Mouse (Mus musculus) thymus, adult 2 months (tissue): ENCODE measurements at regions not wholly inside any gene's neighbourhood (a gene's known extent, or its start where the extent isn't known, plus 50 kb on each side); places are given as distances from the start of the nearest gene placed in this dataset.

Source experiments
- DNase-seq: peaks from one replicate; pipeline ENCODE4 v3.0.0; 2021
- H3K27ac ChIP-seq: fragments of 200-500 bp; 2 replicates; pipeline ENCODE4 v1.5.1; 2012; ENCODE audit warnings: low read length, control low read depth; ENCODE audit not compliant: control insufficient read depth, insufficient read depth
- H3K27me3 ChIP-seq: fragments of 200-500 bp; 2 replicates; pipeline ENCODE4 v1.6.1; 2012; ENCODE audit warnings: mild to moderate bottlenecking, low read length, moderate library complexity, mixed read lengths; ENCODE audit not compliant: control insufficient read depth, insufficient read depth
- H3K36me3 ChIP-seq: fragments of 200-500 bp; 2 replicates; pipeline ENCODE4 v1.6.1; 2012; ENCODE audit warnings: mild to moderate bottlenecking, low read length, moderate library complexity; ENCODE audit not compliant: control insufficient read depth, insufficient read depth
- H3K4me1 ChIP-seq: fragments of 200-500 bp; replicated peaks from 2 replicates; pipeline ENCODE4 v1.6.1; 2012; ENCODE audit warnings: low read length; ENCODE audit not compliant: control insufficient read depth, insufficient read depth
- H3K4me3 ChIP-seq: fragments of 200-500 bp; 2 replicates; pipeline ENCODE4 v1.5.1; 2012; ENCODE audit warnings: mild to moderate bottlenecking, low read length, control low read depth, moderate library complexity; ENCODE audit not compliant: control insufficient read depth, insufficient read depth
- CTCF ChIP-seq: fragments of 200-500 bp; IDR thresholded peaks from 2 replicates; pipeline ENCODE4 v1.5.1; 2012; ENCODE audit warnings: mild to moderate bottlenecking, control low read depth, low read length, moderate library complexity, borderline replicate concordance; ENCODE audit not compliant: control insufficient read depth, poor library complexity, insufficient read depth; ENCODE audit errors: extremely low read depth
- POLR2A ChIP-seq: fragments of 200-500 bp; IDR thresholded peaks from 2 replicates; pipeline ENCODE4 v1.6.1; 2012; ENCODE audit warnings: mild to moderate bottlenecking, low read length, control low read depth, moderate library complexity; ENCODE audit not compliant: control insufficient read depth, poor library complexity, insufficient read depth; ENCODE audit errors: extremely low read depth
- WGBS: fragments of 180-500 bp; shearing (Covaris S2); methylation state at CpG from one replicate; pipeline ENCODE4 v1.1.7; 2018; 5-methylcytosine and 5-hydroxymethylcytosine counted together

DNA sequence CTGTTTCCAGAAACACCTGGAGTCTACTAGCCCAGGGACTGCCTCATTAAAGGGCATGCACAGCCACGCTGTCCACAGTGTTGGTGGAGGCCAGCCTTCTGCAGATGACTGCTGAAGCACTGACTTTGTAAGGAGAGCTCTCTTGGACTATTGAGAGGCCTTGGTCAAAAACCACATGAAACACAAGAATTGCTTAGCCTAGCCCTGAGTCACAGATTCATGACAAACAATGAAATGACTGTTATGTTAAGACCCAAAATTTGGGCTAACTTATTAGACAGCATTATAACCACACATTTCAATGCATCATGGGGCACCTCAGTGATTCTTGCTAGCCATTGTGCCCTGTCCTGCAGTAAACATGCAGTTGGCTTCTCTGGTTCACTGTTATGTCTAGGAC, 202.1 kb upstream of the Klf4 start:
- H3K4me3 ChIP-seq = no peak overlapping the region
- no peaks in the 10 kb centered on the region for H3K4me1 ChIP-seq
- TF ChIP-seq POLR2A (no peak), CTCF (no peak)
- no peaks in the 10 kb centered on the region for H3K36me3 ChIP-seq
- H3K27me3 ChIP-seq = no peaks in the 10 kb centered on the region
- no peak overlapping the region for H3K27ac ChIP-seq
- no peak for DNase-seq
- 94% methylated on average over 1 of the region's 1 CpGs for WGBS

DNA sequence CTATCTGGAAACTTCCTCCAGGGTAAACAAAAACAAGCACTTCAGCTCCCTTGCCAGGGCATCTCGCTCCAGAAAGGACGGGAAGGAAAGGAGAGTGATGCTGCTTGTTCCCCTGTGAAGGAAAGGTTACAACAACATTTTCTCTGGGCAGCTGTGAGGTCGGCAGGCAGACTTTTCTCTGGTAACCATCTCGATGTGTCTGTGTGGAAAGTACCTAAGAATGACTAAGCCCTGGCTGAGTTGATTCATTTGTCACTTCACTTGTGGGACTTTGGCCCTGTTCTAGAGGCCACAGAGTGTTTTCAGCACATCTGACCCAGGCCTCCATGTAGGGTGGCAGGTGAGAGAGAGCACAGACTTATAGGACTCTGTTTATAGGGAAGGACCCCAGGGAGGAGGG, 201.0 kb upstream of the Klf4 start:
- TF ChIP-seq CTCF (no peak), POLR2A (no peak)
- Histone ChIP-seq H3K4me3 (no peak overlapping the region), H3K27me3 (no peaks in the 10 kb centered on the region), H3K36me3 (no peaks in the 10 kb centered on the region), H3K4me1 (no peaks in the 10 kb centered on the region), H3K27ac (no peak overlapping the region)
- WGBS = 77% methylated on average over 4 of the region's 4 CpGs
- no peak for DNase-seq

DNA sequence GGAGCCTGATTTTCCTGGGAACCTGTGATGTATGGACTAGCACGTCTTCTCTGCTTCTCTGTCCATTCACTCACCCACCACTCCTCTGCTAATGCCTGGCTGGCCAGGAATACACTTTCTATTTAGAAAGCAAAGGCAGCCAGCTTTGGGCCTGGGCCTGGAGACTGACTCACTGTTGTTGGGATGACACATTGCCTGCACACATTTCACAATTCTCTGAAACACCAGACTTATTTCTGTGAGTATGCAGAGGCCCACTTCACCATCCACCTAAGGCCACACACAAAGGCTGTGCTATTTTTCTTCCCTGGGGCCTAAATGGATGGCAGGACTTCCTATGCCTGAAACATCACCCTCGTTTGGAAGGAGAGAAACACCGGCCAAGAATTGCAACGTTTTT, 199.7 kb upstream of the Klf4 start:
- no peak overlapping the region for H3K27ac ChIP-seq
- H3K4me1 ChIP-seq = no peaks in the 10 kb centered on the region
- TF ChIP-seq CTCF = no peak
- no peak for TF ChIP-seq POLR2A
- H3K27me3 ChIP-seq = no peaks in the 10 kb centered on the region
- DNase-seq = no peak
- H3K36me3 ChIP-seq = no peaks in the 10 kb centered on the region
- 83% methylated on average over 4 of the region's 4 CpGs for WGBS
- H3K4me3 ChIP-seq = no peak overlapping the region

DNA sequence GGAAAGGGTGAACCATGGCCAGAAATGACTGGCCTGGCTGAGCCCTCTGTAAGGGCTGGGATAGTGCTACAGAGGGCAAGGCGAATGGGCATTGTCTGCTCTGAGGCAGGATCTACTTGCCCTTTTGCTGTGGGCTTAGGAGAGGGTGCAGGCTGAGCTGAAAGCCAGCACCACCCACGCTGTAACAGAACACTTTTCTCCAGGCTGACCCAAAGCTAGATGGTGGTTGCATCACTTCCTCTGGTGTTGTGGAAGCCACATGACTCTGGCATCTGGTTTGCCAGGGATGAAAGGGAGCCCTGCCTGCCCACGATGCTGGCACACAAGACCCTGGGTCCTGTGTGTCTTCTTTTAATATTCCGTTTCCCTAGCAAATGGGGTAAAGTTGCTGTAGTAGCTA, 198.0 kb upstream of the Klf4 start:
- no peak for DNase-seq

DNA sequence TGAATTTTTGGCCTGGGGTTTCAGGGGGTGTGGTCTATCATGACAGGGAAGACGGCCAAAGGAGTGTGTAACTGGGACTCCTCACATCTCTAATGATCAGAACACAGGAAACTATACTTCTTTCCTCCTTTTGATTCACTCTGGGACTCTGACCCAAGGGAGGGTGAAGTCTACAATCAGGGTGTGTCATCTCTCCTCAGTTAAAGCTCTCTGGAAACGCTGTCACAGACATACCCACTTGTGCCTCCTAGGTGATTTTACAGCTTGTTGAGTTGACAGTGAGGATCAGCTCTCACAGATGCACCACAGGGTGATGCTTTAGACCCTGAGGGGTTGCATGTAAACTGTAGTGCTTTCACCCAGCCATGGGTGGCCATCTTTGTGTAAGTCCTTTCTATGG, 194.9 kb upstream of the Klf4 start:
- WGBS = 84% methylated on average over 2 of the region's 2 CpGs
- Histone ChIP-seq H3K27ac (no peak overlapping the region), H3K36me3 (no peaks in the 10 kb centered on the region), H3K27me3 (no peaks in the 10 kb centered on the region), H3K4me1 (no peaks in the 10 kb centered on the region), H3K4me3 (no peak overlapping the region)
- TF ChIP-seq CTCF (no peak), POLR2A (no peak)
- no peak for DNase-seq

More for the DNA sequence above, 198.0 kb upstream of the Klf4 start:
- no peak for TF ChIP-seq CTCF
- TF ChIP-seq POLR2A = no peak
- 45% methylated on average over 4 of the region's 4 CpGs for WGBS
- no peaks in the 10 kb centered on the region for H3K36me3 ChIP-seq
- no peak overlapping the region for H3K4me3 ChIP-seq
- H3K27ac ChIP-seq = no peak overlapping the region
- H3K27me3 ChIP-seq = no peaks in the 10 kb centered on the region
- H3K4me1 ChIP-seq = no peaks in the 10 kb centered on the region

DNA sequence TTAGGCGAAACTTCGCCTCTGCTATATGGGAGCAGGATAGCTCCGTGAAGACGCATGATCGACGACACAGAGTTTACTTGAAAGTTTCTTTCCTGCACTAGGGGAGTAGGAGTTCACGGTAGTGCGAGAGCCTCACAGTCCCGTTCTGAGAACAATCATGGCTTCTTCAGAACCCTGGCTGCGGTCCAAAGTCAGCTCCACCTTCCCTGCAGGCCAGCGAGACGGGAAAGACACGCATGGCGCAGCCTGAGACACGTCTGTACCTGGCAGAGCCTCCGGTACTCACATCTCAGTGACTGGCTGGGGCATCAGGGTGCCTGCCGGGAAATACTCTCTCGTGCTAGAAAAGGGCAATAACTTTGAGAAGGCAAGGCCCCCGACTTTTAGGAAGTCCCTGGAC, 193.8 kb upstream of the Klf4 start:
- WGBS = 88% methylated on average over 19 of the region's 19 CpGs
- Histone ChIP-seq H3K27me3 (no peaks in the 10 kb centered on the region), H3K27ac (no peak overlapping the region), H3K4me3 (no peak overlapping the region), H3K4me1 (no peaks in the 10 kb centered on the region), H3K36me3 (no peaks in the 10 kb centered on the region)
- no peak for TF ChIP-seq CTCF
- no peak for TF ChIP-seq POLR2A
- no peak for DNase-seq

DNA sequence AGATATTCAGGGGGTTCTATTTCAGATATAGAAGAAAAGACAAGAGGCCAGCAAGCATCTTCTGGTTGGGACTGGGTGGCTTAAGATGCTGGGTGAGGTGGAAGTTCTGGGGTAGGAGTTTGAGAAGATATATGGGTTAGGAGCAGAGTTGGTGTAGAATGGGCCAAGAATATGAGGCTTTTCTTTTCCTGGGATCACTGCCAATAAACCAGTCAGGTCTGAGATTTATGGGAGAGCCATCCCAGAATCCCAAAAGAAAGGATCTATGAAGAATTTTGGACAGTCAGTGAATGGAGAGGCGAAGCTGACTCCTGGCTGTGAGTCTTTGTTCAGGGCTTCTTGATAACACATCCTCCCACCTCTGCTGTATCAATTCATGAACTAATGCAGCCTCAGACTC, 192.0 kb upstream of the Klf4 start:
- no peak overlapping the region for H3K27ac ChIP-seq
- no peaks in the 10 kb centered on the region for H3K36me3 ChIP-seq
- TF ChIP-seq CTCF (no peak), POLR2A (no peak)
- H3K4me1 ChIP-seq = no peaks in the 10 kb centered on the region
- H3K4me3 ChIP-seq = no peak overlapping the region
- 90% methylated on average over 1 of the region's 1 CpGs for WGBS
- DNase-seq = no peak
- no peaks in the 10 kb centered on the region for H3K27me3 ChIP-seq

DNA sequence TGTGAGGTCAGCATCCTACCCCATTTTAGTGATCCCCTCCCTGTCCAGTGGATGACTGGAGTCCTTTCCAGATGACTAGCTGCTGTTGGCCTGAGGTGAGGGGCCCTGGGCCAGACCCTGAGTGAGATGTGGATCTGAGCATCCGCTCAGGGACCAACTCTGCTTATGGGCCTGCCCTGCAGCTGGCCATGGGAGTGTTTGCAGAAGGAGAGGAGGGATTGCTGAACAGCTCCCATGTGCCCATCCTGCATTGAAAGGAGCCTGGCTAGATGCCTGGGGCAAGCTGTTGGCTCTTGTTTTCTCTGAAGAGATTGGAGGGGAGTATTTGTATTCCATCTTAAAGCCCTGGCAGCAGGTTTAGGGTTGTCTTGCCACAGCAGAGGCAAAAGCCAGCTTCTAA, 190.9 kb upstream of the Klf4 start:
- 100% methylated on average over 1 of the region's 1 CpGs for WGBS

More for the DNA sequence above, 190.9 kb upstream of the Klf4 start:
- no peak overlapping the region for H3K4me3 ChIP-seq
- no peak for DNase-seq
- H3K27me3 ChIP-seq = no peaks in the 10 kb centered on the region
- no peaks in the 10 kb centered on the region for H3K36me3 ChIP-seq
- no peaks in the 10 kb centered on the region for H3K4me1 ChIP-seq
- no peak overlapping the region for H3K27ac ChIP-seq
- TF ChIP-seq POLR2A (no peak), CTCF (no peak)
